Mouse (Mus musculus): ENCODE measurements at regions not wholly inside any gene's neighbourhood (a gene's known extent, or its start where the extent isn't known, plus 50 kb on each side); places are given as distances from the start of the nearest gene placed in this dataset.

DNA sequence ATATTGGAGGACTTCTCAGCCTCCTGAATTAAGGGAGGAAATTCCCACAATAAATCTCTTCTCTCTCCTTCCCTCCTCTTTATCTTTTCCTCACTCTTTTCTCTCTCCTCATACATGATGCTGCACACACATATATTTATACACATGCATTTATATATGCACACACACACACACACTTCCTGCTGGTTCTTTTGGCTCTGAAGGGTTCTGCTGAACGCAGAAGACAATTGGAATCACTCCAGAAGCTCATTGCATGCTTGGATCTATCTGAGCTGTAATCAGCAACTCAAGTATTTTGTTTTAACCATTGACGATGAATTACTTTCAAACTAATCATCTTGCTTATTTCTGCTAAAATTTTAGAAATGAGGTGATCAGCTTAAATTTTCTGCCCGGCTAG is 134.1 kb upstream of the Tmtc1 start:
- TF ChIP-seq POLR2A (IDR thresholded peaks at IDR 0.05; ENCODE audit: low read depth, low read length) (no peak), CTCF (IDR thresholded peaks at IDR 0.05; ENCODE audit: extremely low read depth, insufficient read length, insufficient replicate concordance, low read depth, low read length) (no peak)
- 78% methylated on average over 3 of the region's 3 CpGs for WGBS

DNA sequence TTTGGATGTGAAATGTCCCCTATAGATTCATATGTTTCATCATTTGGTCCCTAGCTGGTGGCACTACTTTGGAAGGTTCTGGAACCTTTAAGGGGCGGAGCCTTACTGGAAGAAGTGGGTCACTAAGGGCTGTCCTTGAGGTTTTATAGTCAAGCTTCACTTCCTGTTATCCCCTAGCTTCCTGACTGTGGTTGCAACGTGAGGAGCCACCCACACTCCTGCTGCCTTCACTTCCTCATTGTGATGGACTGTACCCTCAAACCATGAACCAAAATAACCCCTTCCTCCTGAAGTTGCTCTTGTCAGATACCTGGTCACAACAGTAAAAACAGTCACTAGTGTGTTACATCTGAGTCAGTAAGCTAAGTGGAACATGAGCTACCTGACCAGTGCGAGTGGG is 133.5 kb upstream of the Tmtc1 start:
- 68% methylated on average over 3 of the region's 3 CpGs for WGBS
- H3K27ac ChIP-seq (ENCODE audit: insufficient read depth, low read depth, low read length): no peak overlapping the region
- no peaks in the 10 kb centered on the region for H3K36me3 ChIP-seq (ENCODE audit: control insufficient read depth, insufficient read depth, low read length)
- no peak overlapping the region for H3K4me3 ChIP-seq (ENCODE audit: low read depth, low read length)
- no peaks in the 10 kb centered on the region for H3K4me1 ChIP-seq (ENCODE audit: control insufficient read depth, insufficient read depth, insufficient read length, low read length)
- no peaks in the 10 kb centered on the region; the same call in 1 of the 2 replicates for H3K27me3 ChIP-seq (ENCODE audit: control insufficient read depth, insufficient read depth, low read length)
- TF ChIP-seq CTCF (IDR thresholded peaks at IDR 0.05; ENCODE audit: extremely low read depth, insufficient read length, insufficient replicate concordance, low read depth, low read length) (no peak), POLR2A (IDR thresholded peaks at IDR 0.05; ENCODE audit: low read depth, low read length) (no peak)

More for the DNA sequence above, 134.1 kb upstream of the Tmtc1 start:
- H3K4me1 ChIP-seq (ENCODE audit: control insufficient read depth, insufficient read depth, insufficient read length, low read length): no peaks in the 10 kb centered on the region
- no peak overlapping the region for H3K27ac ChIP-seq (ENCODE audit: insufficient read depth, low read depth, low read length)
- no peaks in the 10 kb centered on the region; the same call in 1 of the 2 replicates for H3K27me3 ChIP-seq (ENCODE audit: control insufficient read depth, insufficient read depth, low read length)
- H3K36me3 ChIP-seq (ENCODE audit: control insufficient read depth, insufficient read depth, low read length): no peaks in the 10 kb centered on the region
- H3K4me3 ChIP-seq (ENCODE audit: low read depth, low read length): no peak overlapping the region

DNA sequence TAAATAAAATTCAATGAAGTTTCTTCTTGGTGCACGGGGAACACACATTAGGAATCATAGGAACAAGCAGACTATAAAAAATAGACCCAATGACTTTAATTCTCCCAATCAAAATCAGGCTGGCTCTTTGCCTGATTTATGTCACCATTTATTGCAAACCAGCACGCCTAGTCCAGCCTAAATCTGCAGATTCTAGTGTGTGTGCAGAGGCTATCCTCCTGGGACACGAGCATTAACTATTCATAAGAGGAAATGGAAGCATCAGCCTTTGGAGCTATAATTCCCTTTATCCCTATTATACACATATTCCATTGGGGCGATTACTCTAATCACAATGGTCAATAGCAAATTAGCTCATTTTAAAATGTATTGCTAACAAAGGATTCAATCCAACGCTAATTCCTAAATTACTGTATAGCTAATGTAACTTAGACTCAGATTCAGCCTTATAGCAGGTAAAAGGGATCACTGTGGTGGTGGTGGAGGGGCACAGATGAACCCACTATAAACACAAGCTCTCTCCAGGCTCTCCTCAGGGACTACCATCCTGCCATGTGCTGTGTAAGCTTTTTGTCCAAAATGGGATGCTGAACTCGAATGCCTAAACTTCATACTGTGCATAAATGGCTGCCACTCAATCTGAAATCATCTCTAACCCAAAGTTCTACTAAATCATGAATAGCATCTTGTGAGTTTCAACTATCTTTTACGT is 130.7 kb upstream of the Tmtc1 start:
- no peaks in the 10 kb centered on the region for H3K36me3 ChIP-seq (ENCODE audit: control insufficient read depth, insufficient read depth, low read length)
- WGBS: 72% methylated on average over 7 of the region's 7 CpGs

DNA sequence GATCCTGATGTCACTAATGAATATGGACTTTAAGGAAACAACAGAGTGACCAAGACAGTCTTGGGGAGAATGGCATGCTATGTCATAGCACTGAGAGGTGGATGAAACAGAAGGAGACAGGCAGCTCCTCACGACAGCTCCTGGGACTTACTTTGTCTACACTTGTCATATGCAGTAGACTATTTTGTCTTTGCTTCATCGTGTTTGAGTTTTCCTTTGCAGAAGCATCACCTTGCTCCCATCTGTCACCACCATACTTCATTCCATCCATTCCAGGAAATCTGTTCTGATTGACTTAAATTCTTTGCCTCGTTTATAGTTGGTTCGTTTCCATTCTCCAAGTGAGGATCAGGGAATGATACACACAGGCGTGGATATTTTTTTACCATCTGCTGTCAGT is 128.0 kb upstream of the Tmtc1 start:
- WGBS: 61% methylated on average over 5 of the region's 5 CpGs
- Histone ChIP-seq H3K4me1 (ENCODE audit: control insufficient read depth, insufficient read depth, insufficient read length, low read length) (no peaks in the 10 kb centered on the region), H3K27me3 (ENCODE audit: control insufficient read depth, insufficient read depth, low read length) (no peaks in the 10 kb centered on the region; the same call in 1 of the 2 replicates), H3K36me3 (ENCODE audit: control insufficient read depth, insufficient read depth, low read length) (no peaks in the 10 kb centered on the region), H3K27ac (ENCODE audit: insufficient read depth, low read depth, low read length) (no peak overlapping the region), H3K4me3 (ENCODE audit: low read depth, low read length) (no peak overlapping the region)
- TF ChIP-seq CTCF (IDR thresholded peaks at IDR 0.05; ENCODE audit: extremely low read depth, insufficient read length, insufficient replicate concordance, low read depth, low read length): no peak
- no peak for TF ChIP-seq POLR2A (IDR thresholded peaks at IDR 0.05; ENCODE audit: low read depth, low read length)

More for the DNA sequence above, 130.7 kb upstream of the Tmtc1 start:
- no peaks in the 10 kb centered on the region for H3K4me1 ChIP-seq (ENCODE audit: control insufficient read depth, insufficient read depth, insufficient read length, low read length)
- no peak overlapping the region for H3K27ac ChIP-seq (ENCODE audit: insufficient read depth, low read depth, low read length)
- no peaks in the 10 kb centered on the region; the same call in 1 of the 2 replicates for H3K27me3 ChIP-seq (ENCODE audit: control insufficient read depth, insufficient read depth, low read length)
- TF ChIP-seq POLR2A (IDR thresholded peaks at IDR 0.05; ENCODE audit: low read depth, low read length) (no peak), CTCF (IDR thresholded peaks at IDR 0.05; ENCODE audit: extremely low read depth, insufficient read length, insufficient replicate concordance, low read depth, low read length) (no peak)
- no peak overlapping the region for H3K4me3 ChIP-seq (ENCODE audit: low read depth, low read length)

- H3K27me3 ChIP-seq (ENCODE audit: control insufficient read depth, insufficient read depth, low read length): no peaks in the 10 kb centered on the region; the same call in 1 of the 2 replicates
- H3K27ac ChIP-seq (ENCODE audit: insufficient read depth, low read depth, low read length): no peak overlapping the region
- 65% methylated on average over 3 of the region's 3 CpGs for WGBS
These were observed 127.5 kb upstream of the Tmtc1 start for GRCm38 (mm10) chr6:148571651-148572050.

GRCm38 (mm10) chr6:148564146-148564545 is 120.0 kb upstream of the Tmtc1 start:
- H3K4me1 ChIP-seq (ENCODE audit: control insufficient read depth, insufficient read depth, insufficient read length, low read length): no peaks in the 10 kb centered on the region
- TF ChIP-seq CTCF (IDR thresholded peaks at IDR 0.05; ENCODE audit: extremely low read depth, insufficient read length, insufficient replicate concordance, low read depth, low read length): no peak
- no peak for TF ChIP-seq POLR2A (IDR thresholded peaks at IDR 0.05; ENCODE audit: low read depth, low read length)
- H3K36me3 ChIP-seq (ENCODE audit: control insufficient read depth, insufficient read depth, low read length): no peaks in the 10 kb centered on the region
- no peak overlapping the region for H3K27ac ChIP-seq (ENCODE audit: insufficient read depth, low read depth, low read length)
- H3K27me3 ChIP-seq (ENCODE audit: control insufficient read depth, insufficient read depth, low read length): no peaks in the 10 kb centered on the region
- 94% methylated on average over 2 of the region's 2 CpGs for WGBS
- no peak overlapping the region for H3K4me3 ChIP-seq (ENCODE audit: low read depth, low read length)

More at GRCm38 (mm10) chr6:148571651-148572050, 127.5 kb upstream of the Tmtc1 start:
- H3K4me3 ChIP-seq (ENCODE audit: low read depth, low read length): no peak overlapping the region
- TF ChIP-seq POLR2A (IDR thresholded peaks at IDR 0.05; ENCODE audit: low read depth, low read length) (no peak), CTCF (IDR thresholded peaks at IDR 0.05; ENCODE audit: extremely low read depth, insufficient read length, insufficient replicate concordance, low read depth, low read length) (no peak)
- H3K4me1 ChIP-seq (ENCODE audit: control insufficient read depth, insufficient read depth, insufficient read length, low read length): no peaks in the 10 kb centered on the region
- H3K36me3 ChIP-seq (ENCODE audit: control insufficient read depth, insufficient read depth, low read length): no peaks in the 10 kb centered on the region

- H3K4me1 ChIP-seq (ENCODE audit: control insufficient read depth, insufficient read depth, insufficient read length, low read length): no peaks in the 10 kb centered on the region
- no peaks in the 10 kb centered on the region for H3K27me3 ChIP-seq (ENCODE audit: control insufficient read depth, insufficient read depth, low read length)
- no peaks in the 10 kb centered on the region for H3K36me3 ChIP-seq (ENCODE audit: control insufficient read depth, insufficient read depth, low read length)
- no peak overlapping the region for H3K27ac ChIP-seq (ENCODE audit: insufficient read depth, low read depth, low read length)
- TF ChIP-seq CTCF (IDR thresholded peaks at IDR 0.05; ENCODE audit: extremely low read depth, insufficient read length, insufficient replicate concordance, low read depth, low read length): no peak
- no peak for TF ChIP-seq POLR2A (IDR thresholded peaks at IDR 0.05; ENCODE audit: low read depth, low read length)
- no peak overlapping the region for H3K4me3 ChIP-seq (ENCODE audit: low read depth, low read length)
- 32% methylated on average over 2 of the region's 2 CpGs for WGBS
These were observed 118.1 kb upstream of the Tmtc1 start for GRCm38 (mm10) chr6:148562206-148562708.

Measured in small intestine, adult 2 months (tissue).